ENCODE assay signal across 11 mouse cellular contexts in the genomic region with DNA sequence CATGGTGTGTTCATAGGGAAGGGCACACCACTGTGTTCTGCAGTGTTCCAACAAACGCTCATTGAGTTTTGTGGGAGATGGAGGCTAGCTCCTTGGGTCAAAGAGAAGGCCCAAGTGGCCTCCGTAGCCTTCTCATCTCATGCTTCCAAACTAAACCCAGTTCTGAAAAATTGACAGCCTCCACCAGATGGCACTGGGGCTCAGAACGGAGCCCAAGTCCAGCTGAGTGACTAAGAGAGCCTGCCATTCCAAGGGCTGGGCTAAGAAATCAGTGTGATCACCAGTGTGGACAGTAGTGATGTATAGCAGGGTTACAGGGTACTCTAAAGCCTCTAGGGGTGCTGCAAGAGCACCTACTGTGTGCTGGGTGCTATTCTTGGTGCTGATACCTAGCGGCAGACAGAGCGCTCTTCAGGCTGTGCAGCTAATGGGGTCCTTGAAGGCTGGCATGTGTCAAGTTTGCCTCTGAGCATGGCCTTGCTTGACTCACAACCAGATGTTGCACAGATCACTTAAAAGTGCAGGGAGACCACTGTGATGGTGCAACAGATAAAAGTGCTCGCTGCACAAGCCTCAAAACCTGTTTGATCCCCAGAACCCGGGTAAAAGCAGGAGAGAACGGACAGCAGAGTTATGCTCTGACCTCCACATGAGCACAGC. TPM values are rescaled to one million over a fixed set of nuclear protein-coding genes. Genes with fewer than 3 reads are reported as not detected.
DNase-seq lines count a peak whose midpoint lies in the region; ATAC-seq and TF ChIP-seq lines count a peak whose summit lies in the region.
"Had no signal": no experiment of that assay in that cellular context is flagged by ENCODE, and none has a peak within 500 bp of the region (broad histone marks: within the 10 kb centered on the region; RNA-seq: fewer than 3 reads in every experiment).

No protein-coding gene starts in this region.

- no peak for ATAC-seq in midbrain, embryonic 14.5 days (ENCODE audit: low FRiP score, low TSS enrichment)
- no peak for ATAC-seq in stomach, postnatal 0 days (ENCODE audit: low FRiP score, low TSS enrichment)

- TF ChIP-seq POLR2A in heart, adult 2 months (IDR thresholded peaks at IDR 0.05; ENCODE audit: insufficient read depth, low read depth, low read length) = no peak

- H3K27ac ChIP-seq in heart, adult 2 months = no peak overlapping the region
- H3K27ac ChIP-seq in midbrain, embryonic 14.5 days (replicated peaks; ENCODE audit: low read depth, low read length) = no peak overlapping the region
- H3K27ac ChIP-seq in midbrain, embryonic 10.5 days (replicated peaks) = no peak overlapping the region
- H3K27ac ChIP-seq in stomach, postnatal 0 days (replicated peaks) = no peak overlapping the region
- H3K27ac ChIP-seq: stomach, embryonic 15.5 days had no signal

- no peak for DNase-seq in heart, adult 2 months
- DNase-seq in heart, adult 9 months (ENCODE audit: low spot score in 2 of 2) = no peak
- DNase-seq in midbrain, embryonic 14.5 days = peak; percentile 60
- DNase-seq in midbrain, embryonic 10.5 days (ENCODE audit: low spot score) = no peak
- peak; percentile 72 to 76 for DNase-seq in cerebellum, adult 18-20 months
- DNase-seq in stomach, postnatal 0 days (ENCODE audit: low spot score) = no peak
- no peak for DNase-seq in urinary bladder, postnatal 10 days (ENCODE audit: low spot score)
- no peak for DNase-seq in urinary bladder, postnatal 14 days (ENCODE audit: low spot score)
- DNase-seq: heart, postnatal 36 days; lung, postnatal 36 days had no signal

- no peak overlapping the region for H3K4me3 ChIP-seq in heart, adult 2 months
- no peak overlapping the region for H3K4me3 ChIP-seq in midbrain, embryonic 14.5 days (replicated peaks; ENCODE audit: low read depth, low read length)
- H3K4me3 ChIP-seq in midbrain, embryonic 10.5 days = no peak overlapping the region
- H3K4me3 ChIP-seq in stomach, postnatal 0 days (ENCODE audit: low read depth, low read length) = no peak overlapping the region
- H3K4me3 ChIP-seq: stomach, embryonic 15.5 days had no signal

- no peak for TF ChIP-seq EP300 in heart, adult 2 months (IDR thresholded peaks at IDR 0.05; ENCODE audit: insufficient read depth, low read depth, low read length)
- TF ChIP-seq EP300 in stomach, postnatal 0 days (optimal IDR thresholded peaks at IDR 0.05) = no peak

- H3K36me3 ChIP-seq in heart, adult 2 months (ENCODE audit: control insufficient read depth, insufficient read depth, low read length) = no peaks in the 10 kb centered on the region
- no peaks in the 10 kb centered on the region; the same call in 1 of the 2 replicates for H3K36me3 ChIP-seq in midbrain, embryonic 14.5 days (ENCODE audit: control insufficient read depth, insufficient read depth, low read length)
- peaks cover 80% of the 10 kb centered on the region for H3K36me3 ChIP-seq in midbrain, embryonic 10.5 days
- no peaks in the 10 kb centered on the region for H3K36me3 ChIP-seq in stomach, postnatal 0 days (ENCODE audit: control insufficient read depth, insufficient read depth, low read length)
- H3K36me3 ChIP-seq: stomach, embryonic 15.5 days had no signal

- peak; percentile 45 for TF ChIP-seq CTCF in heart, adult 2 months (IDR thresholded peaks at IDR 0.05)
- TF ChIP-seq CTCF in stomach, postnatal 0 days (IDR thresholded peaks at IDR 0.05; ENCODE audit: low read depth) = peak; percentile 68

- 72% methylated on average over 8 of the region's 8 CpGs for WGBS in heart, adult 2 months
- 84% methylated on average over 8 of the region's 8 CpGs for WGBS in midbrain, embryonic 14.5 days
- WGBS in midbrain, embryonic 10.5 days = 87% methylated on average over 8 of the region's 8 CpGs
- WGBS in stomach, postnatal 0 days = 79% methylated on average over 8 of the region's 8 CpGs

- no peaks in the 10 kb centered on the region for H3K27me3 ChIP-seq in heart, adult 2 months (ENCODE audit: control insufficient read depth, insufficient read depth, low read length)
- H3K27me3 ChIP-seq in midbrain, embryonic 14.5 days (ENCODE audit: control insufficient read depth, insufficient read depth, low read length) = no peaks in the 10 kb centered on the region
- no peaks in the 10 kb centered on the region for H3K27me3 ChIP-seq in midbrain, embryonic 10.5 days (ENCODE audit: low read depth, poor library complexity, severe bottlenecking)
- no peaks in the 10 kb centered on the region for H3K27me3 ChIP-seq in stomach, postnatal 0 days (ENCODE audit: control insufficient read depth, insufficient read depth, low read length)
- H3K27me3 ChIP-seq: stomach, embryonic 15.5 days had no signal

- H3K4me1 ChIP-seq in heart, adult 2 months (ENCODE audit: control insufficient read depth, insufficient read depth, low read length) = peaks cover 9% of the 10 kb centered on the region; the same call in 1 of the 2 replicates
- H3K4me1 ChIP-seq in midbrain, embryonic 14.5 days (ENCODE audit: control insufficient read depth, insufficient read depth, low read length) = 0 out of 2 replicates have a peak, but pooled peaks cover 8% of the 10 kb centered on the region
- H3K4me1 ChIP-seq in midbrain, embryonic 10.5 days = peaks cover 7% of the 10 kb centered on the region; the same call in 1 of the 2 replicates
- H3K4me1 ChIP-seq in stomach, postnatal 0 days (replicated peaks; ENCODE audit: control insufficient read depth, insufficient read depth) = no peaks in the 10 kb centered on the region
- H3K4me1 ChIP-seq: stomach, embryonic 15.5 days had no signal

- intact Hi-C loops in heart, adult 2 months (cut with DNase I) = no loop called here

- H3K4me2 ChIP-seq in midbrain, embryonic 14.5 days (ENCODE audit: low read length) = no peak overlapping the region
- no peak overlapping the region for H3K4me2 ChIP-seq in stomach, postnatal 0 days (replicated peaks; ENCODE audit: low read depth)
- H3K4me2 ChIP-seq: stomach, embryonic 15.5 days had no signal

- H3K79me2 ChIP-seq in heart, adult 2 months (replicated peaks; ENCODE audit: control insufficient read depth, insufficient read depth, low read length) = no peaks in the 10 kb centered on the region

- no peak overlapping the region for H3K9ac ChIP-seq in heart, adult 2 months (ENCODE audit: low read depth, low read length)
- H3K9ac ChIP-seq in midbrain, embryonic 14.5 days (replicated peaks; ENCODE audit: low read length) = no peak overlapping the region
- H3K9ac ChIP-seq in stomach, postnatal 0 days (ENCODE audit: low read length) = no peak overlapping the region
- H3K9ac ChIP-seq: stomach, embryonic 15.5 days had no signal

- no peaks in the 10 kb centered on the region for H3K9me3 ChIP-seq in midbrain, embryonic 14.5 days (ENCODE audit: control insufficient read depth, low read length)
- H3K9me3 ChIP-seq in midbrain, embryonic 10.5 days (replicated peaks) = no peaks in the 10 kb centered on the region
- no peaks in the 10 kb centered on the region for H3K9me3 ChIP-seq in stomach, postnatal 0 days (ENCODE audit: control insufficient read depth, low read length)
- H3K9me3 ChIP-seq: stomach, embryonic 15.5 days had no signal

RNA-seq across cellular contexts. Expression of gene Gpc1, which starts 8.9 kb away (rescaled TPM):
- total RNA-seq in heart, adult 2 months (2021) = 100 to 1,000 TPM; 428 to 505 TPM
- 249 and 279 TPM in 2 replicates for polyA plus RNA-seq in heart, adult 2 months (2012; rRNA removed)
- 64.8 and 65.7 TPM in 2 replicates for polyA plus RNA-seq in midbrain, embryonic 14.5 days (2014; fragmentation: Nextera tagmentation; extraction: Ambion mirVana)
- 65.5 and 71.4 TPM in 2 replicates for polyA plus RNA-seq in midbrain, embryonic 10.5 days (2016; fragmentation: Nextera tagmentation; extraction: Ambion mirVana)
- 14.0 and 15.5 TPM in 2 replicates for polyA plus RNA-seq in stomach, postnatal 0 days (2015; fragmentation: Nextera tagmentation; extraction: Ambion mirVana)

Comparison
In these comparisons a context has a peak if more than half of its experiments do, and no peak if none do; other contexts are left out.
1. DNase-seq: peak in midbrain, embryonic 14.5 days (single experiment) and cerebellum, adult 18-20 months (2 of 2); none in heart, adult 2 months (0 of 2), heart, adult 9 months (0 of 2), midbrain, embryonic 10.5 days (single experiment), stomach, postnatal 0 days (single experiment), urinary bladder, postnatal 10 days (single experiment) and urinary bladder, postnatal 14 days (single experiment).